Mouse (Mus musculus) CD4-positive, CD25-positive, alpha-beta regulatory T cell, adult 4 months (primary cell): Measurements from ENCODE around the gene Ppp1ca. TPM values are rescaled to one million over a fixed set of nuclear protein-coding genes. Genes with fewer than 3 reads are reported as not detected.
A peak's percentile ranks its signal among the peaks of the same experiment; 100 is the strongest.

Experiments
- ATAC-seq: one replicate; pipeline ENCODE4 v1.8.0; 2017
- polyA plus RNA-seq, 2 experiments: library from polyadenylated mRNA; unstranded; fragments of 100-300 nt; shearing (Covaris generic); gene quantifications; one replicate each; pipeline ENCODE4 v1.2.1; 2017

Ppp1ca gene
- 100 to 1,000 TPM; 835 to 936 TPM for polyA plus RNA-seq

DNA sequence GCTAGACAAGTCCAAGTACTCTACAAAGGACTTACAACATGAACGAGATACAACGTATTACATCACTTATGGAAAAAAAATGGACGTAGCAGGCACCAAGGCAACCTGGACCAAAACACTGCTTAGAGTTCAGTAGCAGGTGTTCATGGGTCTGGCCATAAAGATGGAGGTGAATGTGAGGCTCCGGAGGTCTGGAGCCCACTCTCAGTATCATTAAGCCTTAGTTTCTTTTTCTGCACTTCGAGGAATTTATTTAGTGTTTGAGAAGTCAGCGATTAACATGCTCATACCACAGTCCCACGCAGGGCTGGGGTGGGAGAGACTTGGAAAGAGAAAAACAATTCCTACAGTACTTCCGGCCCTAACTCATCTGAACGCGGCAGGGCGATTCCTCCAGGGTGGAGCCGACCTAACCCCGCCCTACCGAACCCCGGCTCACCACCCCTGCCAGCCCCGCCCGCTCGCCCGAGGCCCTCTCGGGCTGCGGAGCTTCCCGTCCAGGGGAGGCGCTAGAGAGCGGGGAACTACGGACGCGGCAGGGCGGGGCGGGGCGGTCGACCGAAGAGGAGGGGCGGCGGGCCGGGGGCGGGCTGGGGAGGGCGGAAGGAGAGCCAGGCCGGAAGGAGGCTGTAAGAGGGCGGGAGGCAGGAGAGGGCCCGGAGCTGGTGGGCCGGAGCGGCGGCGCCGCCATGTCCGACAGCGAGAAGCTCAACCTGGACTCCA lies at the start of gene Ppp1ca:
Ppp1ca (plus strand) TSS at position 538 of the 723 bp plus-strand sequence.
- ATAC-seq, result peak; percentile 78

DNA sequence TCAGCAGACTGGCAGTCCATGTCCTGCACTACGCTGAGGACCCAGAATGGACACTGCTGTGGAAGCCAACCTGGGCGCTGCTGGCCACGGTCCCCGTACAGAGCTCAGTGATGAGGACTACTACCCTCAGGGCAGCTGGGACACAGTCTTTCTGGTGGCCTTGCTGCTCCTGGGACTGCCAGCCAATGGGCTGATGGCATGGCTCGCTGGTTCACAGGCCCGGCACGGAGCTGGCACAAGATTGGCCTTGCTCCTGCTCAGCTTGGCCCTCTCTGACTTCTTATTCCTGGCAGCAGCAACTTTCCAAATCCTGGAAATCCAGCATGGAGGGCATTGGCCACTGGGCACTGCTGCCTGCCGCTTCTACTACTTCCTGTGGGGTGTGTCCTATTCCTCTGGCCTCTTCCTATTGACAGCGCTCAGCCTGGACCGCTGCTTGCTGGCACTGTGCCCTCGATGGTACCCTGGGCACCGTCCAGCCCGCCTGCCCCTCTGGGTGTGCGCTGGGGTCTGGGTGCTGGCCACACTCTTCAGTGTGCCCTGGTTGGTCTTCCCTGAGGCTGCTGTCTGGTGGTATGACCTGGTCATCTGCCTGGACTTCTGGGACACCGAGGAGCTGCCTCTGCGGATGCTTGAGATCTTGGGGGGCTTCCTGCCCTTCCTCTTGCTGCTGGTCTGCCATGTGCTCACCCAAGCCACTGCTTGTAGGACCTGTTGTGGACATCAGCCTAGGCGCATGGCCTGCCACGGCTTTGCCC lies 49.3 kb upstream of the Ppp1ca start:
- no peak for ATAC-seq

DNA sequence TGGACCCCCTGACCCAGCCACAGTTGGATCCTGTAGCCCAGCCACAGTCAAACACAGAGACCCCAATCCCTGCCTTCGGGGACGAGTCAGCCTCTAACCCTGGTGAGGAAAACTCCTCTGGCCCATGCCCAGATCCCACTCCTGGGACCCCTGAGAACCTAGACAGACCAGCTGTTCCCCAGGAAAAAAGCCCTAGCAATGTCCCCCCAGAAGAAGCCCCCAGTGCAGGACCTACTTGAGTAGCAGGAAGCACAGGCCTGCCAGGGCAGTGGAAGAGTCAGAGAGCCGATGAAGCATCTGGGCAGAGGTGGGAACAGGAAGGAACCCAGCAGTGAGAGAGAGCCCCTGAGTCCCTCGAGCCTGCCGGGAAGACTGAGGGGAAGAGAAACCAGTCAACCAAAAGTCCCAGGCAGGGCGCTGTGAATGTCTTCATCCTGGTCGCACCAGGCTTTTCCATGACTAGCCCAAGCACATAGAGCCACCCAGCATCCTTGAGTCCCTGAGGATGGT lies 48.1 kb upstream of the Ppp1ca start, which contains the start of gene Cabp4:
Cabp4 (minus strand) TSS at position 275 of the 510 bp plus-strand sequence.
- no peak for ATAC-seq

DNA sequence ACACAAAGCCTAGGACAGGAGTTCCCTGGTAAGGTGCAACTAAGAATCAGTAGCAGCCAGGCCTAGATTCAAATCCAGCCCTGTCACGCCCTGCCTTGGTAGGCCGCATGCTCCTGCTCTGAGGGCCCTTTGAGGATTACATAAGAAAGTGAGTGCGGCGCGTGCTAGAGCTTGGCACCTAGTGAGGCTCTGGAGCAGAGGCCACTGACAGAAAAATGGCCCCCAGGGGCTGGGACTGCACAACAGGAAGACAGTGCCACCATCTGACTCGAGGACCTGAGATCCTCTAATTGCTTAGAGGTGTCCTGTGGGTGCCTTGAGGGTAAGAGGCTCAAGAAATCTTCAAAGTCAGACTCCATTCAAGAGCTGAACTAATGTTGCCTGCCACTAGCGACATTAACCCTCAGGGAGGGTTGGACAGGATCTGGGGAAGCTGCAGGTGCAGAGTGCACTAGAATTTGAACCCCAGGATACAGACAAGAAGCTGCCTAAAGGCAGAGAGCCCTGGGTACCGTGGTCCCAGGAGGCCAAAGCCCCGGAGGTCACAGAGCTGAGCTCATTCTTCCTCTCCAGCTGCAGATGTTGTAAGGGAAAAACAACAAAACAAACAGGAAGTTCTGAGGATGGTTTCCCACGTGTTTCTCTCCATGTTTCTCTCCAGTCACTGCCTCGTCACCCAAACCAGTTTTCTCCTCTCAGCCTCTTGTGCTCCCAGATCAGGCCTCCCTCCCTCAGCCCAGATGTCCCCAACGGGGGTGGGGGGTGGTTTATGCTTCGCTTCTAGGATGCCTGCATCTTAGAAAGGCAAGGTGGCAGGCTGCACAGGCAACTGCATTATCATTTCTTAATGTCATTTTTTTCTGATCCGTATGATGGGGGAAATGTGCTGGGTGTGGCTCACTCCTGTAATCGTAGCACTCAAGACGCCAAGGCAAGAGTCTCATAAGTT lies 47.0 kb upstream of the Ppp1ca start:
- ATAC-seq, result no peak

DNA sequence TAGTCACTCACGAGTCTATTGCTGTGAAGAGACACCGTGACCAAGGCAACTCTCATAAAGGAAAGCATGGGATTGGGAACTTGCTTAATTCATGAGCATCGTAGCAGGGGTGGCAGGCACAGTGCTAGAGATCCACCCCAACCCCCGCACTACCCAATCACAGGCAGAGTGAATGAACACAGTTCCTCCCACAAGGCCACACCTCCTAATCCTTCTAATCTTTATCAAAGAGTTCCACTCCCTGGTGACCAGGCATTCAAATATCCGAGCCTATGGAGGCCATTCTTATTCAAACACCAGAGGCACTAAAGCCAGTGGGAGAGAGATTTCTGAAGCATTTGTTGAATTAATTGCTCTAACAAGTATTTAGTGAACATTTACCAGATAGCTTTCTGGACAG lies 45.9 kb upstream of the Ppp1ca start:
- no peak for ATAC-seq

DNA sequence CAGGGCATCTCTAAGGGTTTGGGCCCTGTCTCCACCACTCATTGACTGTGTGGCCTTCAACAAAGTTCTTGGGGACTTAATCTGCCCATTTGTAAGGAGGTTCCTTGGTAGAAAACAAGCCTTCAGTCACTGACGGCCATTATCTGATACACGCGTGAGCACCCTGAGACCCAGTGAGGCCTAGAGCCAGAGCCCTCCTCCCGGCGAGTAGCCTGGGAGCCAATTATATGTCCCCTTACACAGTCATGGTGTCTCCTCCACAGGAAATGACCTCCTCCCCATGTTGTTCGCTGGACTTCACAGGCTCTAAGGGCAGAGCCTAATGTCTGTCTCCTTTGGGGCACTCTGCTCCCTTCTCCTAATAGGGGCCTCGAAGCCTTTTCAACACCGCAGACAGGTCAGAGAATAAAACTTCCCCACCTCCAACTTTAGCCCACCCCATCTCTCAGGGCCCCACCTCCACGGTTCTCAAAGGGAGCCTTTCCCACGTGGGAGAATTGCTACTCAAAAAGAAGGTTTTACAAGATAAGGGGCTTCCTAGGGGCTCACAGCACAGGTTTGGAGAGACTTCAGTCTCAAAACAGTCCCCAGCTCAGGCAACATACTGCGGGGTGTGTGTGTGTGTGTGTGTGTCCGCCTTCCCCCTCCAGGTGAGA lies 45.4 kb upstream of the Ppp1ca start:
- ATAC-seq, result no peak

DNA sequence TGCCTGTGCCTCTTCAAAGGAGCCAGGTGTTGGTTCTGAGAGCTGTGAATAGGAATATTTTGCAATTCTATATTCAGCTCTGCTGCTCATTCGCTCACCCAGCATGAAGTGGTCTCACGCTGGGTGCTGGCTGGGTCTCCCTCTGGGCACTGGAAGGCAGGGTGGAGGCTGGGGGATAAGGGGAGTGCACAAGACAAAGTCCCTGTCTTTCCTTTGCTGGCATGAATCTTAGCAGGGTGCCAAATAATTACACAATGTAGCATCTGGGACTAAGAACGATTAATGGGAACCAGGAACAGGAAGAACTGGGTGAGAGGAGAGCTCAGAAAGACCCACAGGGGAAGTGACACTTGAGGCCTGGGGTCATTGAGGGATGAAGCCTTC lies 44.9 kb upstream of the Ppp1ca start:
- ATAC-seq, result no peak

DNA sequence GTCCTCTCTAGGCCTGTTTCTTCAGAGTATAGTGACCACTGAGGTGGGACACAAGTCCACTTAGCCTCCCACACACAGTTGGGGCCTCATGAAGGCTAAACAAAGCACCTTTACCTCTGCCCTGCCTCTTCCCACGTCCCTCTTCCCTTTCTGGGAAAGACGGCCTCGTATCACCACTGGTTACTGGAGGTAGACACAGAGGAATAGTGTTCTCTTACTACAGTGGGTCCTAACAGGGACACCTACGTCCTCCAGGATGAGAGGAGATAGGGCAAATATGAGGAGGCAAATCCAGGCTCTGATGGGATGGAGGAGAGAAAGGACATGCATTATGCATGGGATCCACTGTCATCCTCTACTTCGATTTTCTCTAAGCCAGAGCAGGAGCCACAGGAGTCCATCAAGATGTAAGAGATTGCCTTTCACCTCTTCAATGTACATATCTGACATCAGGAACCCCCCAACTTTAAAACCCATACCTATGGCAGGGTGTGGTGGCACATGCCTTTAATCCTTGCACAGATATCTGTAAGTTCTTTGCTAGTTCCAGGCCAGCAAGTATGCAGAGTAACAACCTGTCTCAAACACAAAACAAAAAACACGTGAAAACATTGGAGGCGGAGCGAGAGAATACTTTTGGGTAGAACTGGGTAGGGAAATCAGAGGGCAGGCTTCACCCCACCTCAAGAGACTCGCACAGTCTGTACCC lies 43.9 kb upstream of the Ppp1ca start:
- no peak for ATAC-seq

DNA sequence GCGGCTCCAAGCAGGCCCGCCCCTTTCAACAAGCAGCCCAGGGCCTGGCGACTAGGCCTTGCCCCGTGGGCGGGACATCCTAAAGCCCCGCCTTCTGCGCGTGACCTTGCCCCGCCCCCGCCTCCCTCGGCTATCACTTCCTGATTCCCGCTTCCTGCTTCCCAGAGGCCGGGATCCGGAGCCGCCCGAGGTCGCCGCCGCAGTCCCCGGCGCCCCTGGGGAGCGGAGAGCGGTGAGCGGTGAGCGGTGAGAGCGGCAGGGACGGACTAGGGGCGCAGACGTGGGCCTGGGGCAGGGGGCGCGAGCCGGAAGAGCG lies 43.4 kb upstream of the Ppp1ca start, which contains the start of gene Coro1b:
Coro1b (plus strand) TSS at position 129 of the 316 bp plus-strand sequence.
- ATAC-seq, result peak; percentile 98

DNA sequence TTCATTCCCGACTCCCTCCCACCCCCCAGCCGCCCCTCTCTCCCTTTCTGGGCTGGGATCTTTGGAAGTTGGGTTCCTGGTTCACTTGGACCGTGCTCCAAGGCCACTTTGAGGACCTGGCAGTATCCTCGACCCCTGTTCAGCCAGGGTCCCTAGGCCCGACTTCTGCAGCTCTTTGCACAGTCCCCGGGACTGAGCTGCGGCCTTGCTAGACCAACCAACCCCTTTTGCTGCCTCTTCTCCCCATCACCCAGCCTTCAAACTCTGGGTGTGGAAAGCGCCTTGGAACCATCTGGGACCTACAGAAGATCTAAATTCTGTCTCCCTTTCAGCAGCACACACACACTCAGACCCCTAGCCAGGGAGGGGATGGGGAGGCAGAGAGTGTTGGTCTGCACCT lies 43.0 kb upstream of the Ppp1ca start:
- no peak for ATAC-seq

DNA sequence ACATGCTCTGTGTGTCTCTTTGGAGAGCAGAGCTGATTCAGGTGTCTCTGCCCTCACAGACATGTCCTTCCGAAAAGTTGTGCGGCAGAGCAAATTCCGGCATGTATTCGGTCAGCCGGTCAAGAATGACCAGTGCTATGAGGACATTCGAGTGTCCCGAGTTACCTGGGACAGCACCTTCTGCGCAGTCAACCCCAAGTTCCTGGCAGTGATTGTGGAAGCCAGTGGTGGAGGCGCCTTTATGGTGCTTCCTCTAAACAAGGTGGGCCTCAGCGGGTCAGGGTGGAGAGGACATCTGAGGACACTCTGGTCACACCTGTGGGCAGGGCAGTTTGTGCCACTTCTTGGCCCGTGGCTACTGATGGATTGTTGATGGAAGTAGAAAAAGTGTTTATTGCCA lies 42.6 kb upstream of the Ppp1ca start:
- no peak for ATAC-seq

DNA sequence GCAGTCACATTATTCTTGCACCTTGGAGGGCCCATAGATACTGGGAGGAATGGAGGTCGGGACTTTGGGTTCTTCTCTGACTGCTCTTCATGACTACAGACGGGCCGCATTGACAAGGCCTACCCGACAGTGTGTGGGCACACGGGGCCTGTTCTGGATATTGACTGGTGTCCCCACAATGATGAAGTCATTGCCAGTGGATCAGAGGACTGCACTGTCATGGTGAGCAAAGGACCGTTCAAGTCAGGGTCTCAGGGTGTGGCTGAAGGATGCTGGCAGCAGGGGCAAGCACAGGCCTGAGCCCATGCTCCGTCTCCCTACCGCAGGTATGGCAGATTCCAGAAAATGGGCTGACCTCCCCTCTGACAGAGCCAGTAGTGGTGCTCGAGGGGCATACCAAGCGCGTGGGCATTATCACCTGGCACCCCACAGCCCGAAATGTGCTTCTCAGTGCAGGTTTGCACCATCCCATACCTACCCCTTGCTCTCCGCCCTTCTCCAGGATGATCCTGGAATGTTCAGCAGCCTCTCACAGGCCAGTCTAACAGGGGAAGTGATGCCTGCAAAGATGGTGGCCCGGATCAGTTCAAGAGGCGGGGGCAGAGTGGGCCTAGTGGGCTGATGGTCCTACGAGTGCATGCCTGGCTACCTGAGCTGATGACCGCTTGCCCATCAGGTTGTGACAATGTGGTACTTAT lies 42.0 kb upstream of the Ppp1ca start:
- no peak for ATAC-seq

DNA sequence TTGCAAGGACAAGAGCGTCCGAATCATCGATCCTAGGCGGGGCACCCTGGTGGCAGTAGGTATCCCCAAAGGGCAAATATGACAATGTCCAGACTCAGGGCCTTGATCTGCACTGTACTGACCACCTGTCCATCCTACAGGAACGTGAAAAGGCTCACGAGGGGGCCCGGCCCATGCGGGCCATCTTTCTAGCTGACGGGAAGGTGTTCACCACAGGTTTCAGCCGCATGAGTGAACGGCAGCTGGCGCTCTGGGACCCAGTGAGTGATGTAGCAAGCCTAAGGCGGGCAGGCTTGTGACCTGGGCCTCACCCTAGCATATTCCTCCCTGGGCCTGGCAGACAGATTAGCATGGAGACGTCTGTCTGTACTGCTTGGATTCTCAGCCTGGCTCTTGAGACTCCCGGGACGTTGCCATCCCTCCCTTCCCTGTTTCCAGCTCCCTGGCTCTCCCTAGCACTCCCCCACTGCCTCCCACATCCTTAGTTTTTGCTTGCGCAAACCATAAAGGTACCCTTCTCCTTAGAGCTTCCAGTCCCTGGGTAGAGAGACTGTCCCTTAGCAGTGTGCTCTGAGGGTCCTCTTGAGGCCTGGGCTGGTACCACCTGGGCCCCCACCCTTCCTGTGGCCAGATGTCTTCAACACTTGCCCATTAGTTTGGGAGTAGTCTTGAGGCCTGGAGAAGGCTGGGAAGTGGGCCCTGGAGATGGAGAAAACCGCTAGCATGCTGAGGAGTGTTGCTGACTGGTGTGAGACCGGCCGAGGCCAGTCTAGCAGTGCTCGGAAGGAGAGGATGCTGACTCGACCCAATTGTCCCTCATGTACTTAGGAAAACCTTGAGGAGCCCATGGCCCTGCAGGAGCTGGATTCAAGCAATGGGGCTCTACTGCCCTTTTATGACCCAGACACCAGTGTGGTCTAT lies 41.0 kb upstream of the Ppp1ca start:
- no peak for ATAC-seq

DNA sequence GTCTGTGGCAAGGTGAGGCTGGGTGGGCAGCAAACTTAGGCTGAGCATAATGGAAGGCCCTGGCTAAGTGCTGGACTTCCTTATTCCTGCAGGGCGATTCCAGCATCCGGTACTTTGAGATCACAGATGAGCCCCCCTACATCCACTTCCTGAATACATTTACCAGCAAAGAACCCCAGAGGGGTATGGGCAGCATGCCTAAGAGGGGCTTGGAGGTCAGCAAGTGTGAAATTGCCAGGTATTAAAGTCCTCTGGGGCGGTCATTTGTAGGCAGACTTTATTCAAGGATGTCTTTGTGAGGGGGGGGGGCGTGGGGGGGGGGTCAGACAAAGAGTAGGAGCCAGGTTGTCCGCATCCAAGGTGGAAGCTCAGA lies 40.4 kb upstream of the Ppp1ca start:
- no peak for ATAC-seq

DNA sequence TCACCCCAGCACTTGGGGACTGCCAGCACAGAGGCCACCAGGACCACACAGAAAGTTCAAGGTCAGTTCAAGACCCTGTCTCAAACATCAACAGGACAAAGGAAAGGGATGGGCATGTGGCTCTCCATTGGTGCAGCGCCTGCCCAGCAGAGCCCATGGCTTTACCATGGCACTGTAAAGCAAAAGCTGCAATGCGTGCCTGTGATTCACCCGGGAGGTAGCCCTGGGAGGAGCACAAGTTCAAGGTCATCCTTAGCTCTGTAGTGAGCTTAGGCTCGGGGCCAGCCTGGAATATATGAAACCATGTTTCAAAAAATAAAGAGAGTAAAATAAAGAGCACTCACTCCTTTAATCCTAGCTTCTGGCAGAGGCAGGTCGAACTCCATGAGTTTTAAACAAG lies 40.0 kb upstream of the Ppp1ca start:
- no peak for ATAC-seq

DNA sequence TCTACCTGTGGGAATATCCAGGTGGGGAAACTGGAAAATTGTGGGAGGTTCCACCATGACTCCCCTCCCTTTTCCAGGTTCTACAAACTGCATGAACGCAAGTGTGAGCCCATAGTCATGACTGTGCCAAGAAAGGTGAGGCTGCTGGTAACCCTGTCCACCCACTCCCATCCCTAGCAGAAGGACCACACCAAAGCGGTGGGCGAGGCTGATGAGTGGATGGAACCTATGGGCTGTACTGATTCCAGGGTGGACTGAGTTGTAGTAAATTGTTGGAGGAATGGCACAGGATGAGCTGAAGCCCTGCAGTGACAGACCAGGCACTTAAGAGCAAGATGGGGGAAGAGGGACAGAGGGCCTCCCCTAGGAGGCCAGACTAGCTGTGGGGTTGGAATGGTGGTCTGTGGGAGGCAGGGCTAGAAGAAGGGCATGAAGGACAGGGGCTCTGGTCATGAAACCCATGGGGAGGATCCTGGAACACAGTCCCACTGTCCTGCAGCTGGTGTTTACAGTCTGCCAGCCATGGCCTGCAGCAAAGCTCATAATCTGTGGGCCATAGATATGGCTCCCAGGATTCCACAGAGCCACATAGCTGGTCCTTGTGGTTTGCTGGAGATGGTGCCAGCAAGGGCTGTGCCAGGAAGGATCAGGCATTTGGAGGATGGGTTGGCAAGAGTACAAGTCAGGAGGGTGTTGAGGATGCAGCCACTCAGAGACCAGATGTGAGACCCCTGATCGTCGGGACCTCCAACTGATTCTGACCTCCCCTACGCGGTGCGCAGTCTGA lies 39.2 kb upstream of the Ppp1ca start:
- ATAC-seq, result no peak

DNA sequence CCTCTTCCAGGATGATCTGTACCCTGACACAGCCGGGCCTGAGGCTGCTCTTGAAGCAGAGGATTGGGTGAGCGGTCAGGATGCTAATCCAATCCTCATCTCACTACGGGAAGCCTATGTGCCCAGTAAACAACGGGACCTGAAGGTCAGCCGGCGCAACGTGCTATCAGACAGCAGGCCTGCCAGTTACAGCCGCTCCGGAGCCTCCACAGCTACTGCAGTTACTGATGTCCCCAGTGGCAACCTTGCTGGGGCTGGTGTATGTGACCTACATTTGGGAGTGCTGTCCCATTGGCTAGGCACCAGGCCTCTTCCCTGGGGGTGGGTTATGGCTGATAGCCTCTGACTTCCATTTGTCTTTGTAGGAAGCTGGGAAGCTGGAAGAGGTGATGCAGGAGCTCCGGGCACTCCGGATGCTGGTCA lies 38.6 kb upstream of the Ppp1ca start, which contains the start of gene Ptprcap:
Ptprcap (plus strand) TSS at position 373 of the 423 bp plus-strand sequence.
- ATAC-seq, result no peak

DNA sequence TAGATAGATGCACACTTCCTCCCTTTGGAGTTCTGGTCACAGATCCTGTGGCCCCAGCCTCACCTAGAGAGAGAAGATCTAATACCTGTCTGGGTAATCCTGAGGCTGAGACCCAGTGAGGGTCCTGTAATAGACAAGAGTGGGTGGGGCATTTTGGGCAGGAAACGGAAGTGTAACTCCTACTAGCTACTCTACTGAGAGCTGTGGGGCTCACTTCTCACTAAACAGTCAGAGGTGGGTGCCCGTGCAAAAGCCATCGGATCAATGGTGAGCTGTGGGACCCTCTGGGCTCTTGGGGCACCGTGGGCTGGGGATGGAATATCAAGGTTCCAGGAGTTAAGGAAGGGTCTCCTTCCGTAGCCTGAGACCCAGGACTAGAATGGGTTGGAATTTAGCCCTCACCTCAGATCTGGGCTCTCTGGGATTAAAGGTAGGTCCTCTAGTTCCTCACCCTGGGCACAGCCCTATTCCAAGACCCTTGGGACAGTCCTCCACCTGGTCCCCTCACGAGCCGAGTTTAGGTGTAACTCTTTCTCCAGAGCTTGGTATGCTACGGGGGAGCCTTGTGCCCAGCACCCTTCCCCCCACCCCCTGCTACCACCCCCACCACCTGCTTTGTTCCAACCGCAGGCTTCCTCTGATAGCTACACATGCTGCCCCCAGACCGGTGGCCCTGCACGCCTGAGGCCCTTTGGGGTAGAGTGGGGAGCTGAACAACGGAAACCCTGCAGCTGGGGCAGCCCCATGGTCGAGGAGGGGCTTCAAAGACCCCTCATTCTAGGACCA lies 37.2 kb upstream of the Ppp1ca start:
- peak; percentile 84 for ATAC-seq
